Mouse (Mus musculus) CH12F3 (cell line): ENCODE results near the gene Nnmt.

Source experiments
- in situ Hi-C: fragments of 300-500 bp; cut with MboI; formaldehyde crosslinking; loops from 2 replicates; pipeline ENCODE4 v1.14.3; 2020; ENCODE audit warnings: low sequenced_read_pairs

Nnmt gene

DNA sequence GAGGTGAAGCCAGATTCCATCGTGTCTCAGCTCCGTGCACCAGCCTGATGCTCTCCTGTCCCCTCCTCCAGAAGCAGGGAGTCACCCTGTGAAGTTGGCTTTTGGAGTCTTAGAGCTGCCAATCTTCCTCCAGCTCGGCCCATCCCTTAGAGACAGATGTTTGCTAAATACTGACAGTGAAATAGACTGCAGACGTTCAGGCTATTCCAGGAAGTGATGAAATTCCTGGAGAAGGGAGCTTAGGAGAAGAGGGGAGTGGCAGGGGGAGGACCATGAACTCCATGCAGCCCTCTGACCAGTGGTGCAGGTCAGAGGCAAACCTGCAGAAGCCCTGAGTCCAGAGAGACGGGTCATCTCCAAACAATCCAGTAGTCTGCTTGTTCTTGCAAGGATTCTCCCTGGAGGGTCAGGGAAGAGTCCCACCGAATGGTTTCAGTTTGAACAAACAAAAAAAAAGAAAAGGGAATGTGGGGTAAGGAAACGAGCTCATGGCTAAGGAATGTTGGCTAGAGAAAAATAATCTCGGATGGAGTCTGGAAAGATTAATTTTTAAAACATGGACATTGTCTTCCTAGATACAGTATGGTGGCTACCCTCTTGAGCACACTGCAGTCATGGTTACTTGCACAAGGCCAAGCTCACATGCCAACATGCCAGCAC, at the start of gene Nnmt:
Gene Nnmt (minus strand): TSS at position 215 of the 660 bp plus-strand sequence.
- in situ Hi-C loops: no loop called here

DNA sequence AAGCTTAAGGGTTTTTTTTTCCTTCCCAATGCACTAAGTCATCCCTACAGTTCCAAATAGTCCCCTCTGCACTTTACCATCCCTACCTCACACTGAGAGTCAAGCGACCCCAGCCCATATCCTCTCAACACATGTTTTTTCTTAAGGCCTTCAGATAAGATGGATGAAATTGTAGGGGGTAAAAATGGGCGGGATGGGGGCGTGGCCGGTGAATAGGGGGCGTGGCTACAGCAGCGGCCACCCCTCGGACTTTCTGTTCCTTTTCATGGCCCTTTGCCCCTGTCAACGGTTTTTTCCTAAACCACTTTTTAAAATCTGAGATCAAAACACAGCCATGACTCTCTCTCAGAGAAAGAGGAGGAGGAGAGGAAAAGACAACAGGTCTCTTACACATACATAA, 49.8 kb upstream of the Nnmt start:
- in situ Hi-C loops: no loop called here

DNA sequence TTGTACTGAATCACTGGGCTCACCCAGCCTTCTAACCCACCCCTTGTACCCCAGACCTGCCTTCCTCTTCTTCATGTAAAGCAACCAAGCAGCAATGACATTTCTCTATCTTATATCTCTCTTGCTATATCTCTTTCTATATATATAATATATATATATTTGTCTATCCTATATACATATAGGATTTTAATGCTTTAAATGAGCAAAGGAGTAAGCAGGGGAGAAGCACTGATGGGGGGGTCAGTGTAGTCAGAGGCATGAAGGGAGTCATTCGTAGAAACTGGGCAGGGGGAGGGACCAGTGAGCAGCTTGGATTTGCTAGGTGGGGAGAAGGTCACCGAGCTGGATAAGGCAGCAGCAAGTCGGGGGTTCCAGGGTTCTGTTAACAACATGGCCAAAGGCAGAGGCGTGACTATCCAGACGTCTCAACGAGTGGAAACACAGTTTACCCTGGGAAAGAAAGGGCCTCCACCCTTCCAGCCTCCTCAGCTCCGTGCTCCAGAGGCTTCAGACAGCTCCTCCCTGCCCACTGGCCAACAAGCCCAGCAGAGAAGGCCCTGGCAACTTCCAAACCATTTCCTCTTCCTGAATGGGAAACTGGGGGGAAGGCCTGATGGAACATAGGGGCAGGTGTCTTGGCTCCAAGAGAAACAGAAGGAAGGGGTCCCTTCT, 48.6 kb upstream of the Nnmt start:
- in situ Hi-C loops: no loop called here

DNA sequence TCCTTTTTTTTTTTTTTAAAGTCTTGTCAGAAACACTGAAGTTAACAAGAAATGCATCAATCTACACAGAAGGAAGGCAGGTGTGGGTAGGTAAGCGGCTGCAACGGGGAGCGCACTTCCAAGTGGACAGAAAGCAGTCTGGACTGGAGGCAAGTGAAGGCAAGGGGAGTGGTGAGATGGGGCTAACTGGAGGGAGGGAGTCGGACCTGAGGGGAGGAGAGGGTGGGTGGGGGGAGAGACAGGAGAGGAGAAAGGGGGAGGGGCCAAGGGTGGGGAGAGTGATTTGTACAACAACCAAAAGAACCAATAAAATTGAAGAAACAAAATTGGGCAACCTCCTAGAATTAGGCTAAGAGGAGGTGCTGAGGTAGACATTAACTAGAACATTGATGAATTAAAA, 47.1 kb upstream of the Nnmt start:
- in situ Hi-C loops: no loop called here

DNA sequence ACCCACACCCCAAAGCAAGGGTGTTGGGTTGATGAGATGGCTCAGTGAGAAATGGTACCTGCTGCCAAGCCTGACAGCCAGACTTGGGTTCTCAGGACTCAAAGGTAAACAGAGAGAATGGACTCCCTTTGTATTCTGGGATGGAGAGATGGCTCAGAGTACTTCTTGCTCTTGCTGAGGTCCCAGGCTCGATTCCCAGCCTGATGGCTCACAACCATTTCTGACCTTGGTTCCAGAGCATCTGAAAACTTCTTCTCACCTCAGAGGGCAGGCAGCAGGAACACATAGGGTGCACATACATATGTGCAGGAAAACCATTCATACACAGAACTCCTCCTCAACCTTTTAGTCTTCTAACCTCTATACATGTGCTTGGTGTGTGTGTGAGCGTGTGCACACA, 45.9 kb upstream of the Nnmt start:
- in situ Hi-C loops: no loop called here

DNA sequence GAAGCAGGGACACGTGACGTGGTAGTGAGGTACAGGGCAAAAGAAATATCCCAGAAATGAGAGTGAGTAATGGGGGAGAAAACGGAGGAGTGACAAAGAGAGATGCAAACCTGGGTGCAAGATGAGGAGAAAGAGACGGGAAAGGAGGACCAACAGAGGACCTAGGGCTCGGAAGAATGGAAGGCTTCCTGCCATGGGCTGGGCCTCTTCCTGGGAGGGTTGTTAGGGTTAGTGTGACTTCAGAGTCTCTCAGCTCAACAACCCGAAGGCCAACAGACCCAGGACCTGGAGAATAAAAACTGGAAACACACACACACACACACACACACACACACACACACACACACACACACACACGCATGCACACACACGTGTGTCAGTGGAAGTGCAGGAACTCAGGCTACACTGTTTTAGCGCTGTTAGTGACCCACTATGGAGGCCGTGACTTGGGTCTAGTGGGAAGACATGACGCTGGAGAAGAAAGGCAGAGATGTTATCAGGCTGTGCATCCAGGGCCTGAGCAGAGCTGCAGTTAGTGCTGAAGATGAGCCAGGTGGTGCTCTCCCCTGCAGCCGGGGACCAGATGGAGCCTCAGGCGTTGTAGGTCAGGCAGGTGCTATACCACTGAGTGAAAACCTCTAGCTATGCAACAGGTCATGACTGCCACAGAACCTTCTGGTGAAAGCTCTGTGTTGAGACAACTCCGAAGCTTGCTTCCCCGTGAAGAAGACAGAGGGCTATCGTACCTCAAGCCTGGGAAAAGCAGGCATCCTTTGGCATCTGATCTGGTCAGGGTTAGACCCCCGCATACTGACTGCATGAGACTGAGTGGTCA, 45.1 kb upstream of the Nnmt start:
- in situ Hi-C loops: loop anchor here (10.0 kb wide), 1 partner anchor 205 kb away; no protein-coding TSS in a partner anchor

DNA sequence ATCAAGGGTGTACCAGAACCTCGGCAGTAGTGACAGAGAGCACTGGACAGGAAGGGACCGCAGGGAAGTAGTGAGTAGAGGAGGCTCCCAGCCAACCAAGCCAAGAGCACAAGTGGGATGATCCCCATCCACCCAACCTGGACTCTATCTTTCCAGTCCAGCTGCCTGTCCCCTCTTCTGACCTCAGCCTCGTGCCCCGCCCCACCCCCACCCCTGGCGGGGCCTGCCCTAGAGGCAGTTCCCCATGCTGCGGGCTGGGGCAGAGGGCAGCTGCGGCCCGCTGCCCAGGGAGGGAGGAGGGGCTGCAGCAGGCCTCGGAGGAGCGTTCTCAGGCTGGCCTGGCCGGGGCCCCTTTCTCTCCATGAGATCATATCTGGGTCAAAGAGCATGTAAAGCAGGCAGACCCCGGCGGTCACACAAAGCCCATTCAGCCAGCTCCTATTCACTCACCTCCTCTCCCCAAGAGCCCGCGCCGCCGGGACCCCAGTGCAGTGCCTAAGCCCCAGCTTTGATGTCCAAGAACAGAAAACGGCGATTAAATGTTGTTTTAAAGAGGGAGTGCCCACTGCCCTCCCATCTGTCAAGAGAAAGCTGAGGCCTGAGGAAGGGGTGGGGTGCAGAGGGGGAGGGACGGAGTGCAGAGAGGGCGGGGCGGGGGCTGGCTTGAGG, 44.3 kb upstream of the Nnmt start:
- in situ Hi-C loops: loop anchor here (10.0 kb wide), 1 partner anchor 206 kb away; no protein-coding TSS in a partner anchor

DNA sequence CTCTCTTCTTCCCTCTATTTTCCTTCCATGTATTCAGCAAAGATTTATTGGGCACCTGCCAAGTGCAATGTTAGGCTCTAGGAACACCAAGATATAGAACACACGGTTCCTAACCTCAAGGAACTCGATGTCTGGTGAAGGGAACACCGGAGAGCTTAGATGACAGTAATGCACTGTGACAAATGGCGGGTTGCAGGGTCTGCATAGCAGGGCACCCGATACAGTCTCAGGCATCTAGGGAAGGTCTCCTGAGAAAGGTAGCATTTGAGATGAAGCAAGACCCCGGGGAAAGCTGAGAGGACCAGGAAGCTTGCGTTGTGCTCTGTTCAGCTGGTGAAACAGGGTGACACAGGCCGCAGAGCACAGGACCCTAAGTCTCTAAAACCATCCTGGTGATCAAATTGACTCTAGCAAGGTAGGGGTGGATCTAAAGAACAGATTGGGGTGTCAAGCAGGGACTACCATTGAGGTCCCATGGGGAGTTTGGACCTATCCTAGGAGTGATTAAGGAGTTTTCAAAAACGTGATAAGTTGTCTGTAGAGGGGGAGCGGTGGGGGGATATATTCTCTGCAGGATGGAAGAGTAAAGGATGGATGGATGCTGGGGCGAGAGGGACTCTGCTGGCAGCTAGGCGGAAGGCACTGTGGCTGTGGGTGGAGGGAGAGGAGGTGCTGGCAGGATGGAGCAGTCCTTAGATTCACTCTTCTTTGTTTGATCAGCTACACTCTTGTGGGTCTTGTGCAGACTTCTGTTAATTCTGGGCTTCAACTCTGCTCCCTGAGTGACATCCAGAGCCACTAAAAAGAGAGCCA, 43.5 kb upstream of the Nnmt start:
- in situ Hi-C loops: loop anchor here (10.0 kb wide), 1 partner anchor 206 kb away; no protein-coding TSS in a partner anchor

DNA sequence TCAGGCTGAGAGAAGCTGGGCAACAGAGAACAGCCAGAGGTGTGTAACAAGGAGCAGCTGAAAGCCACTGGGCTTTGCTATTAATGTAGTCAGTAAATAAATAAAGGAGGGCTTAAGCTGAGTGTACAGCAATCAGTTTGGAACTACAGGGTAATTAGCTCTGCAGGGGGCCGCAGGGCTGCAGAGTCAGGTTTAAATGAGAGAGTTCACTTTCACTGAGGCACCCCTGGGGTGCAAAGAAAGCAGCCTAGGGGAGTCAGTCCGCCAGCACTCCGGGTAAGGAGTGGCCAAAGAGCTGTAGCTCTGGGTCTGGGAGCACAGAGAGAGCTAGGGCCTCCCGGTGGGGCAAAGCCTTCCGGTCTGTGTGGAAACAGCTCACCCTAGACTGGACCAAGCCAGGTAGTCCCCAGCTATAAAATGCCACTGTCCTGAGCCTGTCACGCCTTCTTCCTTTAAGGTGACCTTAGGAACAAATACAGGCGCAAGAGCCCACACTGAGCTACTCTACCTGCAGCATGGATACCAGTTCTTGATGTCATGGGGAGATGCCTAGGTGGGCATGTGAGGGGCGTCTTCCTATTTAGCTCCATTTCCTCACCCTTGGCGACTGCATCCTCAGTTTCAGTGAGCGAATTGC, 42.8 kb upstream of the Nnmt start:
- in situ Hi-C loops: loop anchor here (10.0 kb wide), 1 partner anchor 207 kb away; no protein-coding TSS in a partner anchor

DNA sequence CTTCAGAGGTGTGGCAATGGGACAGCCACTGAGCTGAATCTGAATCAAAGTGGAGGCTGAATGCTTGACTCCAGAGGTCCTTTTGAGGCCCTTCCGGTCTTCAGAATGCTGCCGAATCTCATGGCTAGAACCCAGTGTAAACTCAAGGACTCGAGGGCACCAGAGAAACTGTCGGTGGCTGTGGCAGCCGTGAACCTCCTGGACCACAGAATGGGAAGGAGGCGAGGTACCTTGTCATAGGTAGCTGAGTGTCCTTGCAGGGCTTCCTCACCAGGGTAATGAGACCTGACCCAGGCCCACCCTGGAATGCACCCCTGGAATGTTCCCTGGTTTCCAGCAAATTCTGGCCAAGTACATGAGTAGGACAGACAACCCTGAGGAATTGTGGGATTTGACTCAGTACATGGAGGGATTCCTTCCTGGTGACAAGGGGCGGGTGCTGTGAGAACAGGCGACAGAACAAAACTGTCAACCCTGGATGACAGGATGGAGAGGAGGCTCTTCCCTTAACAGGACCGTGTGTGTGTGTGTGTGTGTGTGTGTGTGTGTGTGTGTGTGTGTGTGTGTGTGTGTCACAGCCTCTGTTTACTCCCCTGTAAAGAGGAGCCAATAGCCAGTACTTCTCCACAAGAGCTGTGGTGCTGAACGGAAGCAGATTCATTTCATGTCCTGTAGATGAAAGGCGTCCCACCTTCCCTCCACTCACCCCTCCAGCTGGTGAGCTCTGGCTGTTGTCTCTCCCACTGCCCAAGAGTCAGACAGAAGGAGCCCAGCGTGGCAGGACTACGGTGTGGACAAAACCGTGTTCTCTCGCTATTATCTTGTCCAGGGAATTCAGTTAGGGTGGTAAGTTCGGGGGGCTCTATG, 42.1 kb upstream of the Nnmt start:
- in situ Hi-C loops: loop anchor here (10.0 kb wide), 1 partner anchor 208 kb away; no protein-coding TSS in a partner anchor

DNA sequence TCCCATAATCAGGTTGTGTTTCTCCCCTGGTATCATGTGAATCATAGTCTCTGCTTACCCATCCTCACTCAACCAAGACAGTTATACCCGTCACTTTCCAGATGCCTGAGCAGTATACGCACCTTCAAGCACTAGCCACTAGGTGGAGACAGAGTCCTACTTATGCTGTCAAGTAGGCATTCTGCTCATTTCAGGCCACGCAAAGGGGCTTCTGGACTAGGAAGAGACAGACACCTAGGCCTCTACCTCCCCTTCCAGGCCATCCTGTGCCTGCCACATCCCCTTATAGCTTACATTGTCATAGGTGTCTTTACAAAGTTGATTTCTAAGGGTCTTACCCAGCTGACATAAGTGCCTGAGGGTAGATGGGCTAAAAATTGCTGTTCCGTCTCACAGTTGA, 41.3 kb upstream of the Nnmt start:
- in situ Hi-C loops: loop anchor here (10.0 kb wide), 1 partner anchor 209 kb away; no protein-coding TSS in a partner anchor

DNA sequence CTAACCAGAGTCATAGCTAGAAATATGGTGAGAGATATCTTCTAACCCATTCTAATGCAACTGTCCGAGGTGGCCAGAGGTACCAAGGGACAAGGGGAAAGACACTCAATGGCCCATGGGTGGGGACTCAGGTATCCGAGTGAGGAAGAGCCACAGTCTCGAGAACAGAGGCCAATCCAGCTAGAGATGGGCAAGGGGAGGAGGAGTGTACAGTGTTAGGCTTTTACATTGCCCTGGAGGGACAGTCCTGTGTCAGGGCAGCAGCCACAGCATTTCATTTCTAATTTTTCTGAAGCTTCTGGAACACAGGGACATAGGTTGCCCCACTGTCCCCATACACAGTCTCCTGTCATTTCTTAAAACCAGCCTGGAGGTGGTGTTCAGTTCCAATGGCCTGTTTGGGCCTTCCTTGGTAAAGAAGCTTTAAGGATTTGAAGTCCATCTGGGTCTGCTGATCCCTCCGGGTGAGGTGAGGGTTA, 40.7 kb upstream of the Nnmt start:
- in situ Hi-C loops: loop anchor here (10.0 kb wide), 1 partner anchor 209 kb away; no protein-coding TSS in a partner anchor

DNA sequence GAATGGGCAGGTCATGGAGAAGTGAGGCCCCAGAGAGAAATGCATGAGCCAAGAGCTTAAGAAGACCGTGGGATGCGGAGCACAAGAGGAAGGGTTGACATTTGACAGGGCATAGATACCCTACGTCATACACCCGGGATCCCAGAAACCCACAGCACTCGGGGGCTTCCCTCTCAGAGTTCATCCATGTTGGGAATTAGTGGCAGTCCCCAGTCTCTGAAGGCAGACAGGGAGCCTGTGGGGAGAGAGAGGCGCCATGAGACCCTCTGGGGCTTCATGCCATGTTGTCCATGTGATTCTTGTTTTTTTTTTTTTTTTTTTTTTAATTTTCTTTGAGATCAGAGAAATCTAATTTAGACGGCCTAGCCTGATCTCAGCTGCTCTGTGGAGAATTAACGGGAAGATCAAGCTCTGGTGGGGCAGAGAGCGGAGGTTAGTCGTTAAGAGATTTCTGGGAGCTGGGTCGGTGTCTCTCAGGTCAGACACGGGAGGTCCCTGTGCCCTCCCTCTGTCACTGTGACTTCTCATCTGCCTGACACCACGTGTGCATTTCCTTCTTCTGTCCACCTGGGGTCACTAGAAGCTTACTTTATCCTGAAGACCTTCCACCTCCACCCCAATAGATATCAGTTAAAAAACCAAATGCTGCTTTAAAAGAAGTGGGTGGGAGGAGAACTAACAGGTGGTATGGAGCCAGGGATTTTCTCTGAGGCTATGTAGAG, 40.1 kb upstream of the Nnmt start:
- in situ Hi-C loops: loop anchor here (10.0 kb wide), 1 partner anchor 210 kb away; no protein-coding TSS in a partner anchor

DNA sequence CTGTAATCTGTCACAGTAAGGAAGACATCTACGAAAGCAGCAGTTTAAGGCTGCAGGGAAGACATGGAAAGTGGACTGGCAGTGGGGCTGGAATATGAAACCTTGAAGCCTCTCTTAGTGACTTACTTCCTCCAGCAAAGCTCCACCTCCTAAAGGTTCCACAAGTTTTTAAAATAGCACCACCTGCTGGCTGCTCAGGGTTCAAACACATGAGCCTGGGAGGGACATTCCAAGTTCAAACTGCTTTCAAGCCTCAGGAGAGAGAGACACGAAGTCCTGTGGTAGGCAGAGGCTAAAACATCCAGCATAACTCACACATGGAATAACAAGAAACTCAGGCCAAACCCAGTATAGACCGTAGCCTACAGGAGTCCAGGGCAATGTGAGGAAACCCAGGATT, 39.4 kb upstream of the Nnmt start:
- in situ Hi-C loops: loop anchor here (10.0 kb wide), 1 partner anchor 210 kb away; no protein-coding TSS in a partner anchor

DNA sequence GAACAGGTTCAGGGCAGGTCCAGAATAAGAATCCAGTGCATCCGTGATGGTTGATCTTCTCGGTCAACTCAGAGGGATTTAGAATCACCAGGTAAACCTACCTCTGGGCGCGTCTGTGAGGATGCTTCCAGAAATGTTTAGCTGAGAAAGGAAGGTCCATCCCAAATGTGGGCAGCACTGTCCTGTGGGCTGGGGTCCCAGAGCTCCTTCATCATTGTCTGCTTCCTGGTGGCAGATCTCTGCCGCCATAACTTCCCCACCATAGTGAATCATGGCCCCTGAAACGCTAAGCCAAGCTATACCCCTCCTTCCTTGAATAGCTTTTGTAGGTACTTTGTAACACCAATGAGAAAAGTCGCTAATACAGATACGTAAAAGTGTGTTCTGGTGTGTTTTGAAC, 36.7 kb upstream of the Nnmt start:
- in situ Hi-C loops: loop anchor here (10.0 kb wide), 1 partner anchor 213 kb away; no protein-coding TSS in a partner anchor

DNA sequence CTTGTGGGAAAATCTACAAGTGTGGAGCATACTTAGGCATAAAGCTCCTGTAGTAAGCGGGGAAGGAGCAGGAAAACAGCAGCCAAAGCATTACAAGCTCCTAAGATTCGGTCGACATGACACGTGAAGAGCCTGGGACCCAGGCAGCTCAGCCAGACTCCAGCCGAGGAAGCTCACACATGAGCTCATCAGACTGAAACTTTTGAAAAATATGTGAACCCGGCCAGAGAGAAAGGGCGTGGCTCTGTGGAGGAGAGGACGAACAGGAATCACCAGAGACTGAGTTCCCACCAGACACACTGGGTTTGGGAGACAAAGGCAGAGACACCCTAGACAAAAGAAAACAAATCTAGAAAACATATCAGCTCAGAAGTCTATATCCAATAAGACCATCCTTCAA, 35.9 kb upstream of the Nnmt start:
- in situ Hi-C loops: loop anchor here (10.0 kb wide), 1 partner anchor 214 kb away; no protein-coding TSS in a partner anchor

DNA sequence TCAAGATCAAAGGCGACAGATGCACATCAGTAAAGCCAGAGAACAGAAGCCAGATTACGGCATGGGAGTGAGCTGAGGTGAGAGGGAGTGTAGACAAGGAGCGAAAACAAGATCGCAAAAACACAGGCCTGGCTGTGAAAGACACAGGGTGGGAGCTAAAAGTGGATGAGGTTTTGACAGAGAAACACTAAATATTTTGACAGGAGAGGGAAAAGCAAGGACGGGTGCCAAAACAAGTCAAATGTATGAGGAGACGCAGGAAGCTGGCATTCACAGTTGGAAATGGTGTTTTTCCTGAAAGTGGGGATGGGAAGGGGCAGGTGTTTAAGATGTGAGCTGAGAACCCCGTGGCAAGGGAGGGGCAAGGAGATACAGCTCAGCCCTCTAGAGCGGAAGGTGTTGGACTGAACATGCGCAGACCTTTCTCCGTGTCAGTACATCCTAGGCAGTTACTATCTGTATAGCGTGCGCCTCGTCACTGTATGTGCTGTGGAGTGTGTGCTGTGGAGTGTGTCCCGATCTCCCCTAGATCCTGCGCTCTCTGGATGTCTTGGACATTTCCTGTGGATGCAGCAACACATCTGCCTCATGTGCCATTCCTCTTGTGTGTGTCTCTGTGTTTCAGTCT, 33.3 kb upstream of the Nnmt start:
- in situ Hi-C loops: no loop called here
